Mouse (Mus musculus): Measurements from ENCODE around the gene Acss2.

DNA sequence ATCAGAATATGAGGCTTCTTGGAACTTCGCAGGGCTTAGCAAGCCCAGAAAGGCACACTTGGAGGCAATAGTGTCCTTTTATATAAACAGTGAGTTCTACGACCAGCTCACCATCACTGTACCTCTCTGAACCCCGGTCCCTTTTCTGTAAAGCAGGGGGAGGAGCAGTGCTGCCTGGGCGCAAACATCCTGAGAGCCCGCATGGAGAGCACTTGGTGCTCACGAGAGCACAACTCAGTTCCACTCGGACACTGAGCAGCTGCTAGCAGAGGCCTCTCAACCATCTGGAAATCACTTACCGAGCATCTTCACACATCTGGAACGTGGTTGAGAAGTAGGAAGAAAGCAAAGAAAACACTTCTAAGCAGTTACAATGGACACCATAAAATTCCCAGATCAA lies 58.9 kb downstream of the Acss2 start:
- TF ChIP-seq POLR2A (IDR thresholded peaks at IDR 0.05; ENCODE audit: borderline replicate concordance, insufficient read depth, low read length) (no peak), CTCF (IDR thresholded peaks at IDR 0.05; ENCODE audit: borderline replicate concordance, insufficient read depth, low read depth, low read length) (no peak)

All from cerebellum, adult 2 months (tissue).